Mouse (Mus musculus) CH12.LX (cell line): ENCODE results near the gene Klhdc4. TPM values are rescaled to one million over a fixed set of nuclear protein-coding genes. Genes with fewer than 3 reads are reported as not detected.

ENCODE experiments used
- DNase-seq: peaks from one replicate; pipeline ENCODE4 v3.0.0-alpha.2; 2013; ENCODE audit errors: extremely low read depth
- H3K27ac ChIP-seq: 2 replicates; pipeline ENCODE4 v1.5.1; 2012; ENCODE audit warnings: low read depth, mild to moderate bottlenecking, control low read depth, moderate library complexity; ENCODE audit not compliant: insufficient read depth
- H3K27me3 ChIP-seq: replicated peaks from 2 replicates; pipeline ENCODE3; 2012; ENCODE audit warnings: inconsistent platforms
- H3K36me3 ChIP-seq, 2 experiments: replicated peaks in 1 of 2; 2 replicates each; pipeline versions ENCODE3 to v1.6.1; 2012; ENCODE audit warnings: inconsistent platforms in 1 of 2, low read length in 1 of 2, mild to moderate bottlenecking in 1 of 2, mixed read lengths in 1 of 2, moderate library complexity in 1 of 2; ENCODE audit not compliant: control insufficient read depth in 1 of 2, insufficient read depth in 1 of 2
- H3K4me1 ChIP-seq, 2 experiments: 2 replicates each; pipeline ENCODE4 v1.6.1; 2012; ENCODE audit warnings: inconsistent platforms in 1 of 2, moderate library complexity in 1 of 2; ENCODE audit not compliant: insufficient read depth in 2 of 2, control insufficient read depth in 1 of 2
- H3K4me2 ChIP-seq: 2 replicates; pipeline ENCODE4 v1.6.1; 2012; ENCODE audit warnings: low read depth, mild to moderate bottlenecking, control low read depth; ENCODE audit not compliant: poor library complexity, insufficient read depth, severe bottlenecking
- H3K4me3 ChIP-seq, 3 experiments: fragments of 150-350 bp in 1 of 3; sonication (generic) in 1 of 3; replicated peaks in 1 of 3; 2 replicates each; pipeline versions ENCODE3 to v1.5.1; 2011 to 2012; ENCODE audit warnings: low read depth in 2 of 3, low read length in 2 of 3, mild to moderate bottlenecking in 2 of 3, moderate library complexity in 2 of 3, control low read depth in 1 of 3, improper control_type of control experiment in 1 of 3, inconsistent platforms in 1 of 3, mixed read lengths in 1 of 3; ENCODE audit not compliant: poor library complexity in 1 of 3
- H3K79me2 ChIP-seq: replicated peaks from 2 replicates; pipeline ENCODE4 v1.6.1; 2012; ENCODE audit warnings: mild to moderate bottlenecking, moderate library complexity; ENCODE audit not compliant: control insufficient read depth, poor library complexity, insufficient read depth, severe bottlenecking; ENCODE audit errors: extremely low read depth
- H3K9ac ChIP-seq: 2 replicates; pipeline ENCODE4 v1.6.1; 2012; ENCODE audit warnings: low read depth, mild to moderate bottlenecking, control low read depth, moderate library complexity; ENCODE audit not compliant: insufficient read depth
- H3K9me3 ChIP-seq: replicated peaks from 2 replicates; pipeline ENCODE3; 2012; ENCODE audit warnings: low read length, inconsistent platforms, mixed read lengths
- CHD2 ChIP-seq: IDR thresholded peaks from 2 replicates; pipeline ENCODE4 v1.6.1; 2011; ENCODE audit warnings: low read length, improper control_type of control experiment
- ELF1 ChIP-seq: IDR thresholded peaks from 2 replicates; pipeline ENCODE4 v1.6.1; 2014; ENCODE audit warnings: low read depth, mild to moderate bottlenecking, inconsistent platforms, low read length, improper control_type of control experiment
- EP300 ChIP-seq: IDR thresholded peaks from 2 replicates; pipeline ENCODE4 v1.6.1; 2011; ENCODE audit warnings: low read length, improper control_type of control experiment
- ETS1 ChIP-seq: conservative IDR thresholded peaks from 2 replicates; pipeline ENCODE4 v1.6.1; 2012; ENCODE audit warnings: low read depth, mild to moderate bottlenecking, inconsistent platforms, low read length, improper control_type of control experiment, moderate library complexity
- IRF4 ChIP-seq: IDR thresholded peaks from 2 replicates; pipeline ENCODE4 v1.6.1; 2014; ENCODE audit warnings: low read depth, mild to moderate bottlenecking, inconsistent platforms, low read length, improper control_type of control experiment
- JUND ChIP-seq: conservative IDR thresholded peaks from 2 replicates; pipeline ENCODE4 v1.6.1; 2011; ENCODE audit warnings: low read depth, low read length, improper control_type of control experiment
- MAX ChIP-seq: IDR thresholded peaks from 2 replicates; pipeline ENCODE4 v1.6.1; 2011; ENCODE audit warnings: low read length, improper control_type of control experiment
- MAZ ChIP-seq: IDR thresholded peaks from 2 replicates; pipeline ENCODE4 v1.6.1; 2012; ENCODE audit warnings: low read depth, mild to moderate bottlenecking, inconsistent platforms, low read length, improper control_type of control experiment, moderate library complexity
- MEF2A ChIP-seq: IDR thresholded peaks from 2 replicates; pipeline ENCODE4 v1.6.1; 2014; ENCODE audit warnings: low read depth, mild to moderate bottlenecking, inconsistent platforms, low read length, improper control_type of control experiment, borderline replicate concordance
- MXI1 ChIP-seq: IDR thresholded peaks from 2 replicates; pipeline ENCODE4 v1.6.1; 2011; ENCODE audit warnings: mild to moderate bottlenecking, low read depth, low read length, improper control_type of control experiment
- MYC ChIP-seq: IDR thresholded peaks from 2 replicates; pipeline ENCODE4 v1.6.1; 2011; ENCODE audit warnings: low read depth, mild to moderate bottlenecking, improper control_type of control experiment, low read length
- POLR2AphosphoS2 ChIP-seq: IDR thresholded peaks from 2 replicates; pipeline ENCODE4 v1.6.1; 2011; ENCODE audit warnings: low read depth, low read length, improper control_type of control experiment
- RAD21 ChIP-seq: IDR thresholded peaks from 2 replicates; pipeline ENCODE4 v1.6.1; 2011; ENCODE audit warnings: low read depth, mild to moderate bottlenecking, low read length, improper control_type of control experiment, moderate library complexity
- SIN3A ChIP-seq: IDR thresholded peaks from 2 replicates; pipeline ENCODE4 v1.6.1; 2012; ENCODE audit warnings: low read length, improper control_type of control experiment, inconsistent platforms
- SMC3 ChIP-seq: IDR thresholded peaks from 2 replicates; pipeline ENCODE4 v1.6.1; 2011; ENCODE audit warnings: low read depth, low read length, improper control_type of control experiment
- TBP ChIP-seq: conservative IDR thresholded peaks from 2 replicates; pipeline ENCODE4 v1.6.1; 2011; ENCODE audit warnings: low read depth, low read length, improper control_type of control experiment
- UBTF ChIP-seq: IDR thresholded peaks from 2 replicates; pipeline ENCODE4 v1.6.1; 2012; ENCODE audit warnings: low read depth, mild to moderate bottlenecking, inconsistent platforms, low read length, improper control_type of control experiment, moderate library complexity
- USF2 ChIP-seq: conservative IDR thresholded peaks from 2 replicates; pipeline ENCODE4 v1.6.1; 2011; ENCODE audit warnings: low read depth, low read length, improper control_type of control experiment
- ZC3H11A ChIP-seq: IDR thresholded peaks from 2 replicates; pipeline ENCODE4 v1.6.1; 2012; ENCODE audit warnings: low read depth, mild to moderate bottlenecking, inconsistent platforms, low read length, improper control_type of control experiment
- ZKSCAN1 ChIP-seq: IDR thresholded peaks from 2 replicates; pipeline ENCODE4 v1.6.1; 2012; ENCODE audit warnings: low read depth, inconsistent platforms, low read length, improper control_type of control experiment, borderline replicate concordance
- dilution Hi-C: fragments of 300-500 bp; cut with MboI; formaldehyde crosslinking; loops from 2 replicates; pipeline ENCODE4 v1.14.3; 2020; ENCODE audit warnings: low sequenced_read_pairs; ENCODE audit not compliant: extremely low pct_unique_long_range_greater_than_20kb, extremely low pct_ligation_motif_present
- in situ Hi-C: fragments of 300-500 bp; cut with MboI; formaldehyde crosslinking; loops from 3 replicates; pipeline ENCODE4 v1.14.3; 2019; ENCODE audit warnings: low sequenced_read_pairs, low pct_ligation_motif_present, low pct_unique_long_range_greater_than_20kb, mixed read lengths
- polyA plus RNA-seq: library from polyadenylated mRNA; unstranded; fragments of >175 nt; gene quantifications from 2 replicates; pipeline ENCODE4 v1.2.1, GENCODE M21; 2012; ENCODE audit warnings: low read depth; ENCODE audit not compliant: insufficient read length
- total RNA-seq, 2 experiments: library from RNA; depleted of rRNA; stranded (reverse); fragments of 300-350 nt in 1 of 2; fragments of >200 nt in 1 of 2; gene quantifications; 2 replicates each; pipeline ENCODE4 v1.2.3; 2012 to 2014

The Klhdc4 gene
- total and polyA plus RNA-seq, 3 experiments, result 35.5 to 54.3 (median 51.5) TPM

- Histone ChIP-seq H3K4me3 (no peak overlapping the region), H3K36me3 (peaks cover 45 to 49% of the 10 kb centered on the region in 2 experiments), H3K79me2 (peaks cover 29% of the 10 kb centered on the region), H3K4me2 (0 out of 2 replicates have a peak overlapping the region, but pooled peaks have one; percentile 46), H3K27ac (peak overlapping the region; percentile 90), H3K9me3 (no peaks in the 10 kb centered on the region), H3K9ac (0 out of 2 replicates have a peak overlapping the region, but pooled peaks have one; percentile 7), H3K27me3 (no peaks in the 10 kb centered on the region), H3K4me1 (peaks cover 20 to 53% of the 10 kb centered on the region in 2 experiments)
- dilution Hi-C loops (no loop called here), in situ Hi-C loops (no loop called here)
- TF ChIP-seq IRF4 (peak; percentile 67), TBP (no peak), CHD2 (0 out of 2 replicates have a peak, but pooled peaks have one; percentile 38), EP300 (peak; percentile 64; the same call in 1 of the 2 replicates), SIN3A (peak; percentile 39; the same call in 1 of the 2 replicates)
- peak; percentile 45 for DNase-seq
Measured at GRCm38 (mm10) chr8:121844765-121845164, 15.4 kb upstream of the Klhdc4 start.

GRCm38 (mm10) chr8:121843184-121843733 lies 13.9 kb upstream of the Klhdc4 start:
- Histone ChIP-seq H3K36me3 (peaks cover 45 to 49% of the 10 kb centered on the region in 2 experiments), H3K4me1 (peaks cover 20 to 41% of the 10 kb centered on the region in 2 experiments), H3K4me2 (peak overlapping the region; percentile 98), H3K27ac (peak overlapping the region; percentile 76), H3K9ac (peak overlapping the region; percentile 97; the same call in 1 of the 2 replicates), H3K4me3 (peak overlapping the region in 2 of 3 experiments; percentile 41 to 58), H3K27me3 (no peaks in the 10 kb centered on the region), H3K9me3 (no peaks in the 10 kb centered on the region), H3K79me2 (peaks cover 29% of the 10 kb centered on the region)
- in situ Hi-C loops, result no loop called here
- TF ChIP-seq IRF4 (peak; percentile 66; the same call in 1 of the 2 replicates), EP300 (peak; percentile 55; the same call in 1 of the 2 replicates), MEF2A (no peak)
- dilution Hi-C loops, result no loop called here
- peak; percentile 39 for DNase-seq

DNA sequence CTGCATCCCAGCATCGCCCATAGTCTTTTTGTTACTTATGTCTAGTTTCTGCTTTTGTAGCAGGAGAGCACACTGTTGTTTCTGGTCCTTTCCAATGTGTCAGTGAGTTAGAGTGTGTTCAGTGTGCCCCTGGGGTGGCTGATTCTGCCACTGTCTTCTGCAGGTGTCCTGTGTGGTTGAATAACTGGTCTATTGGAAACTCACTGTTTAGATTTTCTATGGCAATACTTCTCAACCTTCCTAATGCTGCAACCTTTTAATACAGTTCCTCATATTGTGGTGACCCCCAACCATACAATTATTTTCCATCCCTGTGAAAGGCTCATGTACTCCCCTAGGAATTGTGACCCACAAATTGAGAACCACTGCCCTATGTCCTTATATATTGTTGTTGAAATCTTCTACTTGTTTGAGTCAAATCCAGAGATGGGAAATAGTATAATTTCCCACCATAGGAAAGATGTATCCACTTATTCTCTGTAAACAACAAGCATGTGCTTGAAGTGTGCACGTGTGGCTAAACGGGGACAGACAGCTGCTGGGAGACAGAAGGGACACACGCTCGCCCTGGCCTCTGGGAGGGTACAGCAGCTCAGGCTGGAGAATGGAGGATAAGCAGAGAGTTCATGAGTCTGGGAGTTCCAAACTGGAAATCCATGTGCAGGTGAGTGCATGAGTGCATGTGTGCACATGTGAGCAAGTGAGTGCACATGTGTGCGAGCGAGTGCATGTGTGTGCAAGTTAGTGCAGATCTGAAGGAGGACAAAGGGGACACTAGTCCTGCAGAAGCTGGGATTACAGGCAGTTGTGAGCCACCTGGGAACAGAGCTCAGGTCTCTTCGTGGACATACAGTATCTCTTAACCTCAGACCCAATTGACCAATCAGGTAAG lies 12.9 kb upstream of the Klhdc4 start:
- peak overlapping the region; percentile 97 for H3K9ac ChIP-seq
- DNase-seq, result no peak
- no peaks in the 10 kb centered on the region for H3K9me3 ChIP-seq
- dilution Hi-C loops, result no loop called here
- peak overlapping the region; percentile 98 for H3K4me2 ChIP-seq
- H3K4me1 ChIP-seq, result peaks cover 20 to 33% of the 10 kb centered on the region in 2 experiments
- H3K36me3 ChIP-seq, result peaks cover 45 to 49% of the 10 kb centered on the region in 2 experiments
- H3K4me3 ChIP-seq, result peak overlapping the region; percentile 56 to 69 (median 58)
- no peaks in the 10 kb centered on the region for H3K27me3 ChIP-seq
- peak overlapping the region; percentile 95 for H3K27ac ChIP-seq
- H3K79me2 ChIP-seq, result peaks cover 29% of the 10 kb centered on the region
- in situ Hi-C loops, result no loop called here
- TF ChIP-seq MAZ, result peak; percentile 32; the same call in 1 of the 2 replicates
- TF ChIP-seq TBP, result no peak
- TF ChIP-seq MEF2A, result no peak
- no peak for TF ChIP-seq IRF4
- TF ChIP-seq SMC3, result no peak
- TF ChIP-seq MXI1, result peak; percentile 81
- no peak for TF ChIP-seq ZKSCAN1
- TF ChIP-seq ZC3H11A, result no peak
- TF ChIP-seq RAD21, result no peak
- peak; percentile 49 for TF ChIP-seq CHD2
- TF ChIP-seq JUND, result no peak
- TF ChIP-seq MYC, result peak; percentile 81
- TF ChIP-seq ETS1, result peak; percentile 23; the same call in 1 of the 2 replicates
- no peak for TF ChIP-seq UBTF
- peak; percentile 74 for TF ChIP-seq POLR2AphosphoS2
- no peak for TF ChIP-seq USF2
- TF ChIP-seq ELF1, result no peak
- peak; percentile 60; the same call in 1 of the 2 replicates for TF ChIP-seq MAX
